Mouse (Mus musculus) erythroblast, embryonic 14.5 days (primary cell): Measurements from ENCODE around the gene Pde4d.

ENCODE experiments used
- GATA1 ChIP-seq: IDR thresholded peaks from 2 replicates; pipeline ENCODE4 v1.6.1; 2012; ENCODE audit warnings: low read length, inconsistent platforms, mixed read lengths
- TAL1 ChIP-seq: IDR thresholded peaks from 3 replicates; pipeline ENCODE4 v1.6.1; 2012; ENCODE audit warnings: low read length, inconsistent platforms, mixed read lengths

DNA sequence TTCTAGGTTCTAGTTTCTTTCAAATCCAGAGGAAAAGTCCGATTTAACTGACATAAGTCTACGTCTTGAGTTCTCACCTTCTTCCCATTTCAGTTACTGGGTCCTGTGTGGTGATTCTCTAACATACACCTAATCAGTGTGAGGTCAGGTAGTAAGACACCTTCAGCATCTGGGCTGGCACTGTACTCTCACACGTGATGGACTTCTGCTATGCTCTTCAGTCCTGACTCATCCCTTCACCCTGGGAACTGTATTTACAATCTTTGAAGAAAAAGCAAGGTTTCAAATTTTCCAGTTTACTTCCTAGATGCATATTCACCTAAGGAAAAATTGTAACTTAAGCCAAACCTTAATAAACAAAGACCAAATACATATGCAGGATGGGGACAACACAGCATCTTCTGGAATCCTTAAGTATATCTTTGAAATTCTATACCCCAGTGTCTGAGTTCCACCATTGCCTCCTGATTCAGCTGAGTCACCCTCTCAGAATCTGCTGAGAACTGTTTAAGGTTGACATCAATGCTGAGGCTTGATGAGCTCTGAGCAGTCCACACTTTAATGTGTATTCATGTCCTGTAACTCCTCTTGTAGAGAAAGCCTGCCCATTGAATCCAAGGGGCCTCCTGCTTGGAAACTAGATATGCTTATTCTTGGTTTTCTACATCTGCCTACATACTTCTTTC is 301.6 kb downstream of the Pde4d start:
- no peak for TF ChIP-seq GATA1
- no peak for TF ChIP-seq TAL1
